Mouse (Mus musculus) myocyte (in vitro differentiated cells): ENCODE results near the gene Dpy19l2. TPM values are rescaled to one million over a fixed set of nuclear protein-coding genes. Genes with fewer than 3 reads are reported as not detected.

Source experiments
- H3K27me3 ChIP-seq: one replicate; pipeline ENCODE4 v1.6.1; 2011; ENCODE audit not compliant: control insufficient read depth, insufficient read depth, insufficient read length
- H3K36me3 ChIP-seq: one replicate; pipeline ENCODE4 v1.6.1; 2011; ENCODE audit not compliant: control insufficient read depth, insufficient read depth
- H3K4me2 ChIP-seq: one replicate; pipeline ENCODE4 v1.6.1; 2011; ENCODE audit warnings: low read depth, control low read depth
- H3K4me3 ChIP-seq: one replicate; pipeline ENCODE4 v1.5.1; 2011; ENCODE audit warnings: mild to moderate bottlenecking, control low read depth, moderate library complexity
- H3K79me2 ChIP-seq: one replicate; pipeline ENCODE4 v1.6.1; 2011; ENCODE audit not compliant: control insufficient read depth, insufficient read depth
- H3ac ChIP-seq: one replicate; pipeline ENCODE4 v1.6.1; 2011; ENCODE audit not compliant: control insufficient read depth, insufficient read length
- CEBPB ChIP-seq: IDR thresholded peaks from 2 replicates; pipeline ENCODE4 v1.6.1; 2011; ENCODE audit warnings: mild to moderate bottlenecking, moderate library complexity; ENCODE audit not compliant: poor library complexity, insufficient read depth, severe bottlenecking
- E2F4 ChIP-seq: IDR thresholded peaks from one replicate; pipeline ENCODE4 v1.6.1; 2011; ENCODE audit warnings: mild to moderate bottlenecking, control low read depth, moderate library complexity; ENCODE audit not compliant: insufficient read depth
- MAX ChIP-seq: IDR thresholded peaks from one replicate; pipeline ENCODE4 v1.6.1; 2011; ENCODE audit warnings: low read depth, mild to moderate bottlenecking, control low read depth
- MYOD1 ChIP-seq, 3 experiments: IDR thresholded peaks; one replicate each; pipeline ENCODE4 v1.6.1; 2011; ENCODE audit warnings: control low read depth in 2 of 3, low read depth in 2 of 3, mild to moderate bottlenecking in 2 of 3, moderate library complexity in 1 of 3; ENCODE audit not compliant: insufficient read length in 2 of 3, control insufficient read depth in 1 of 3
- MYOG ChIP-seq, 3 experiments: IDR thresholded peaks; one replicate each; pipeline ENCODE4 v1.6.1; 2011; ENCODE audit warnings: control low read depth in 2 of 3, low read depth in 2 of 3, mild to moderate bottlenecking in 2 of 3; ENCODE audit not compliant: insufficient read length in 2 of 3, control insufficient read depth in 1 of 3, insufficient read depth in 1 of 3
- POLR2A ChIP-seq: IDR thresholded peaks from one replicate; pipeline ENCODE4 v1.6.1; 2011; ENCODE audit warnings: low read depth, mild to moderate bottlenecking, control low read depth, moderate library complexity; ENCODE audit not compliant: insufficient read length
- POLR2AphosphoS2 ChIP-seq: IDR thresholded peaks from one replicate; pipeline ENCODE4 v1.6.1; 2011; ENCODE audit warnings: low read depth, control low read depth; ENCODE audit not compliant: insufficient read length
- REST ChIP-seq: IDR thresholded peaks from one replicate; pipeline ENCODE4 v1.6.1; 2011; ENCODE audit warnings: mild to moderate bottlenecking, control low read depth, moderate library complexity; ENCODE audit not compliant: insufficient read depth, insufficient read length
- SRF ChIP-seq: IDR thresholded peaks from one replicate; pipeline ENCODE4 v1.6.1; 2011; ENCODE audit warnings: low read depth; ENCODE audit not compliant: control insufficient read depth, insufficient read length
- TCF12 ChIP-seq: IDR thresholded peaks from one replicate; pipeline ENCODE4 v1.6.1; 2011; ENCODE audit warnings: mild to moderate bottlenecking, control low read depth; ENCODE audit not compliant: poor library complexity, insufficient read depth, severe bottlenecking
- TCF3 ChIP-seq: IDR thresholded peaks from one replicate; pipeline ENCODE4 v1.6.1; 2011; ENCODE audit warnings: low read depth, control low read depth; ENCODE audit not compliant: insufficient read length
- USF1 ChIP-seq: IDR thresholded peaks from one replicate; pipeline ENCODE4 v1.6.1; 2011; ENCODE audit warnings: low read depth, mild to moderate bottlenecking, control low read depth, moderate library complexity
- polyA plus RNA-seq: library from polyadenylated mRNA; unstranded; fragments of >200 nt; fragmentation: generic; extraction: Trizol; gene quantifications from one replicate; pipeline ENCODE4 v1.2.1, GENCODE M21; 2012; ENCODE audit warnings: missing spikeins

The Dpy19l2 gene
- polyA plus RNA-seq, 1 experiment: not detected

DNA sequence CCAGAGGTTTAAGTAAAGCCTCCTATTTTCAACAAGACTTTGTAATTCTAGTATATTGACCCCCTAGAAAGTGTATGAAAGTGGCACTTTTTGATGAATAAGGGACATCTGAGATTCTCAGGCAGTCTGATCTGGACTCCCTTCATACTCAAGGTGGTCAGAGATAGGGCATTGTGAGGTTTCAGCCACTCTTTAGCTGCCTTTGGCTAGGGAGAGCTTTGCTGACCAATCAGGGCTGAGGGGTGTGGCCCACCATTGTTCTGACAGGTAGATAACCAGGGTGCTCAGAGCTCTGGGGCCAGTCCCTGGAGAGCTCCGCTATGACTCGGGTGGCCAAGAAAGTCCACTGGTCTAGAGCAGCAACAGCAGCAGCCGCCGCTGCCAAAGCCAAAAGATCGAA lies 71.2 kb downstream of the Dpy19l2 start, which contains the start of gene Cypt4:
Gene Cypt4 (plus strand): TSS at position 301 of the 400 bp plus-strand sequence.
- Histone ChIP-seq H3ac (no peak within 1 kb of the TSS), H3K4me3 (no peak within 1 kb of the TSS), H3K79me2 (no peaks in the 10 kb centered on the region), H3K27me3 (no peaks in the 10 kb centered on the region), H3K4me2 (no peak within 1 kb of the TSS), H3K36me3 (no peaks in the 10 kb centered on the region)
- TF ChIP-seq TCF12 (no peak), POLR2AphosphoS2 (no peak), CEBPB (no peak), POLR2A (no peak), USF1 (no peak), SRF (no peak), MAX (no peak), MYOG (IDR thresholded peaks at IDR 0.05; ENCODE audit: control insufficient read depth in 1 of 3, insufficient read depth in 1 of 3, insufficient read length in 2 of 3, low read depth in 2 of 3) (no peak), MYOD1 (IDR thresholded peaks at IDR 0.05; ENCODE audit: control insufficient read depth in 1 of 3, insufficient read length in 2 of 3, low read depth in 2 of 3) (no peak), REST (no peak), TCF3 (no peak), E2F4 (no peak)

DNA sequence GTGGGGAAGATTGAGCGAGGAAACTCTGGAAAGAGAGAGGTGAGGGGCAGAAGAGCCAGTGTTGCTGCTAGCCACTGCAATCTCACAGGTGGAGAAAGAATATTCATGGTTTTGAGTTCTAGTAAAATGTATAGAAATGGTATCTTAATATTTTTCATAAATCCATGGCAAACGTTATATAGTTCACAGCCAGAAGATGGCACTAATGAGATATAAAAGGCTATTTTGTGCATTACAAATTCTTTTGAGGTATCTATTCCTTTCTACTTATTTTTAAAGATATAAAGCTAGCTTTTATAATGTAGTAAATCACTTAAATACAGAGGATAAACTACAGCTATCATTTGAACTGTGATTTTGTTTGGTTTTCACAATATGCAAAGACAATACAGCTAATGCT lies 157.9 kb downstream of the Dpy19l2 start:
- TF ChIP-seq POLR2AphosphoS2 (no peak), USF1 (no peak), SRF (no peak), CEBPB (no peak), MAX (no peak), REST (no peak), E2F4 (no peak), MYOD1 (IDR thresholded peaks at IDR 0.05; ENCODE audit: control insufficient read depth in 1 of 3, insufficient read length in 2 of 3, low read depth in 2 of 3) (no peak), POLR2A (no peak), MYOG (IDR thresholded peaks at IDR 0.05; ENCODE audit: control insufficient read depth in 1 of 3, insufficient read depth in 1 of 3, insufficient read length in 2 of 3, low read depth in 2 of 3) (no peak), TCF3 (no peak), TCF12 (no peak)
- no peaks in the 10 kb centered on the region for H3K36me3 ChIP-seq

DNA sequence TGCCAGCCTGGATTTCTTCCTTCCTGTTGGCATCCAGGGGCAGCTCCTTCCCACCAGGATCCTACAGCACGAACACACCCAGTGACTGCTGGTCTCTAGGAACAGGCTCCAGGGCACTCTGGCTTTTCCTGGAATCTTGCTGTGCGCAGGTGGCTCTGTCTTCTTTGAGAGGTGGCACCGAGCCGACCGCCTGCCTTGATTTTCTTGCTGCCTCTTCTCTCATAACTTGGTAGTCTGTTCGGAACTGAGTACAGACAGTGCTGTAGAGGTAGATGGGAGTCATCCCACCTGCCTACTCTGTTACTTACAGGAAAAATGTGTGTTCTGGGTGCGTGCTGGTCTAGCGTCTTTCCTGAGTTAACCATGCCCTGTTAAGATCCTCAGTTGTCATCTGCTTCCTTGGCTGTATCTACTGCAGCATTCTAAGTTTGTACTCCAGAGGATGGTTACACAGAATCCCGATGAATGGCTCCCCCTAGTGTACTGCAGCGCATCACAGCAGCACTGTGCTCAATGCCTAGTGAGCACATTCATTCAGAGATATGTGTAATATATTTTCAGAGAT lies 179.4 kb downstream of the Dpy19l2 start:
- Histone ChIP-seq H3ac (no peak overlapping the region), H3K27me3 (no peaks in the 10 kb centered on the region)
- TF ChIP-seq E2F4: no peak
- TF ChIP-seq TCF12: no peak
- no peak for TF ChIP-seq USF1
- TF ChIP-seq POLR2AphosphoS2: no peak
- TF ChIP-seq SRF: no peak

More for the DNA sequence above, 157.9 kb downstream of the Dpy19l2 start:
- Histone ChIP-seq H3K4me3 (no peak overlapping the region), H3K27me3 (no peaks in the 10 kb centered on the region), H3K4me2 (no peak overlapping the region), H3K79me2 (no peaks in the 10 kb centered on the region), H3ac (no peak overlapping the region)

DNA sequence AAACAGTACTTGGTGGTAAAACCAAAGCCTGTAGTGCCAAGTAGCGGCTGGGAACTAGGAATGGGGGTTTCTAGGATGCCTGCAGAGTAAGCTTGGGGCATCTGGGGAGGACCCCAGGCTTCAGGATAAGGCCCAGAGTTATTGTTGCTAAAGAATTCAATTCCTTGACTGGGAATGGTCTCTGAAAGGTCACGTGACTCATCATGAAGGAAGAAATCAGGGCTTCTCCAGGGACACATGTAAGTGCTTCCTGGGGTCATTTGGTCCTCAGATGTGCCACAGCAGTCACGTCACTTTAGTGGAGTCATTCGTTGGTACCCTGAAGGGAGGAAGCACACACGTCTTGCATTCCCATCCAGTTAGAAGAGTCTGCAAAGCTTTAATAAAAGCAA lies 182.0 kb downstream of the Dpy19l2 start:
- Histone ChIP-seq H3K27me3 (no peaks in the 10 kb centered on the region), H3ac (no peak overlapping the region), H3K79me2 (no peaks in the 10 kb centered on the region), H3K4me2 (no peak overlapping the region), H3K4me3 (no peak overlapping the region), H3K36me3 (no peaks in the 10 kb centered on the region)
- TF ChIP-seq POLR2A (no peak), USF1 (peak; percentile 61)

More for the DNA sequence above, 179.4 kb downstream of the Dpy19l2 start:
- Histone ChIP-seq H3K4me2 (peak overlapping the region; percentile 33), H3K79me2 (no peaks in the 10 kb centered on the region), H3K36me3 (no peaks in the 10 kb centered on the region), H3K4me3 (no peak overlapping the region)

DNA sequence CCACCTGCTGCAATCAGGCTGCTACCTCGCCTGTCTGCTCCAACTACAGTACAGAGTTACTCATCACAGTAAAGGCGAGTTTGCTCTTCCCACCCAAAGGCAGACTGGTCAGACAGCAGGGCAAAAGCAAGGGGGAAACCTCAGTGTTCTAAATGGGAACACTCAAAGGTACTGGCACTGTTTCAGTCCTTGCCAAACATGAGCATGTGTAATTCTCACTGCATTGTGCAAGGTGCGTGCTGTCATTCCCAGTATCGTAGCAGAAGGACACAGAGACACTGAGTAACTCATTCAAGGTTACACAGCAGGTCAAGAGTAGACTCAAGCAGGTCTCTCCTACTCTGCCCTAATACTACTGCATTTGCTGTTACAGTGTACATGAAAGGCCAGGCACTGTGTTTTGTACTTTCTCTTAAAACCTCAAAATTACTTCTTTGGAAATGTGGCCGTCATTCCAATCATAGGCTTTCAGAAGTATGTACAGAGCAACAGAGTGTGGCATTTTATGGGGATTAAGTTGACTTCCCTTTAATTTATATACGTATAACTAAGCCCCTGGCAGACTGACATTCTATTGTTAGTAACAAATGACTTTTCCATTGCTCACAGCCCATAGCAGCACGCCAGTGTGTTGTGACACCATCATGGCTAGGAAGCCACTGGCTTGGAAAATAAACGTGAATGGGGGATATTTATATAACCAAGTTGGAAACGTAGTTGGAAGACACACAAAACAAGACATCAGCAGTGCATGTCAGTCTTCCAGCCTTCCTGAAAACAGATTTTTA lies 182.6 kb downstream of the Dpy19l2 start:
- Histone ChIP-seq H3K36me3 (no peaks in the 10 kb centered on the region), H3K27me3 (no peaks in the 10 kb centered on the region), H3K4me3 (no peak overlapping the region), H3K79me2 (no peaks in the 10 kb centered on the region), H3K4me2 (peak overlapping the region; percentile 9), H3ac (no peak overlapping the region)
- no peak for TF ChIP-seq E2F4
- no peak for TF ChIP-seq TCF3
- no peak for TF ChIP-seq CEBPB
- no peak for TF ChIP-seq MAX
